11 mouse cellular contexts compared by ENCODE assay signal in the genomic region with DNA sequence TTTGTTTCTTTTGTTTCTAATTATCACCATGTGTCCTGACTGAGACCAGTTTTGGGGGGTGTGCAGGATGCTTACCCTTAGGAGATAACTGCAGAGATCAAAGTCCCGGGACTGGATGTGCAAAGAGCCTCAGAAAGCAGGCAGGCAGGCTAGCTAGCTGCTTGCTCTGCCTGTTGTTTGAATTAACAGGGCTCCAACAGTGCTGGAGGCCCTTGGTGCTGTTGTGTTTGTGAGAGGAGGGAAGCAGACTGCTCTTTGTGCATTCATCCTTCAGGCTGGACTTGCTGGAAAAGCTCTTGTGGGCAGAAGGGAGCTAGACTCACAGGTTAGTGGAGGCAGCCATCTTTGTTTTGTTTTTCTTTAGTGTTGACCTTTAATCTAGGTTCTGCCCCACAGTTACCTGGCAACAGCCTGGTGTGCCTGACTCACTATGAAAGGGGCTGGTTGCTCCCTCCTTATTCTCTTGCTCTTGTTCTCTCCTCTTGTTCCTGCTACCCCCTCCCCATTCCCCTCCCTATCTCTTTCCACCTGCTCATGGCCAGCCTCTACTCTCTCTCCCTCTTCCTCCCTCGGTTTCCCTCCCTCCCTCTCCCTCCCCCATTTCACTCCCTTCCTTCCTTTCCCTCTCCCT.
DNase-seq lines count a peak whose midpoint lies in the region; ATAC-seq lines count a peak whose summit lies in the region.
"Had no signal": no experiment of that assay in that cellular context is flagged by ENCODE, and none has a peak within 500 bp of the region (broad histone marks: within the 10 kb centered on the region; RNA-seq: fewer than 3 reads in every experiment).

No protein-coding gene starts in this region.

- H3K27me3 ChIP-seq in hindbrain, embryonic 16.5 days (replicated peaks; ENCODE audit: control insufficient read depth, insufficient read depth, low read length) = no peaks in the 10 kb centered on the region
- H3K27me3 ChIP-seq in midbrain, embryonic 16.5 days (ENCODE audit: control insufficient read depth, insufficient read depth, low read depth, low read length) = no peaks in the 10 kb centered on the region

- peak; percentile 15 for DNase-seq in ZHBTc4 (ENCODE audit: low read depth, low spot score)
- peak; percentile 33 for DNase-seq in embryo, embryonic 9.5 days (ENCODE audit: extremely low spot score)
- no peak for DNase-seq in adrenal gland, postnatal 4 days (ENCODE audit: low spot score in 2 of 2)
- no peak for DNase-seq in adrenal gland, postnatal 36 days
- DNase-seq in right cerebral cortex, postnatal 25 days = no peak
- DNase-seq: adrenal gland, postnatal 14 days; right cerebral cortex, postnatal 14 days; thymus, adult 2 months had no signal

- H3K9me3 ChIP-seq in hindbrain, embryonic 16.5 days (ENCODE audit: control insufficient read depth, low read length) = no peaks in the 10 kb centered on the region
- H3K9me3 ChIP-seq in midbrain, embryonic 16.5 days (replicated peaks; ENCODE audit: control insufficient read depth, low read length, poor library complexity, severe bottlenecking) = no peaks in the 10 kb centered on the region

- no peak for ATAC-seq in hindbrain, embryonic 16.5 days
- ATAC-seq in midbrain, embryonic 16.5 days = peak; percentile 61

- H3K9ac ChIP-seq in hindbrain, embryonic 16.5 days (ENCODE audit: low read depth, low read length) = no peak overlapping the region
- 0 out of 2 replicates have a peak overlapping the region, but pooled peaks have one; percentile 26 for H3K9ac ChIP-seq in midbrain, embryonic 16.5 days (ENCODE audit: low read depth, low read length)

- no peaks in the 10 kb centered on the region for H3K36me3 ChIP-seq in hindbrain, embryonic 16.5 days (ENCODE audit: control insufficient read depth, insufficient read depth, low read length)
- H3K36me3 ChIP-seq in midbrain, embryonic 16.5 days (ENCODE audit: control insufficient read depth, insufficient read depth, low read length) = no peaks in the 10 kb centered on the region

- H3K27ac ChIP-seq in hindbrain, embryonic 16.5 days (ENCODE audit: low read depth, low read length) = peak overlapping the region; percentile 4; the same call in 1 of the 2 replicates
- peak overlapping the region; percentile 75 for H3K27ac ChIP-seq in midbrain, embryonic 16.5 days (ENCODE audit: low read length)
- H3K27ac ChIP-seq: layer of hippocampus, adult 2 months had no signal

- no peak overlapping the region for H3K4me3 ChIP-seq in hindbrain, embryonic 16.5 days (ENCODE audit: low read length)
- no peak overlapping the region for H3K4me3 ChIP-seq in midbrain, embryonic 16.5 days (ENCODE audit: low read depth, low read length)
- H3K4me3 ChIP-seq: layer of hippocampus, adult 2 months had no signal

- 10% methylated on average over 2 of the region's 2 CpGs for WGBS in hindbrain, embryonic 16.5 days
- 7% methylated on average over 2 of the region's 2 CpGs for WGBS in midbrain, embryonic 16.5 days

- H3K4me1 ChIP-seq in hindbrain, embryonic 16.5 days (ENCODE audit: control insufficient read depth, insufficient read depth, low read depth, low read length) = peaks cover 8% of the 10 kb centered on the region
- H3K4me1 ChIP-seq in midbrain, embryonic 16.5 days (ENCODE audit: control insufficient read depth, insufficient read depth, low read length) = peaks cover 24% of the 10 kb centered on the region

- H3K4me2 ChIP-seq in hindbrain, embryonic 16.5 days (ENCODE audit: low read length) = no peak overlapping the region
- H3K4me2 ChIP-seq in midbrain, embryonic 16.5 days (ENCODE audit: low read length) = no peak overlapping the region

Comparison
In these comparisons a context has a peak if more than half of its experiments do, and no peak if none do; other contexts are left out.
1. DNase-seq: peak in ZHBTc4 (single experiment) and embryo, embryonic 9.5 days (single experiment); none in adrenal gland, postnatal 4 days (0 of 2), adrenal gland, postnatal 36 days (0 of 2) and right cerebral cortex, postnatal 25 days (single experiment).